Mouse (Mus musculus) bone marrow macrophage, adult 2 months (primary cell): ENCODE data around the gene Bhlha15.

Source experiments
- CTCF ChIP-seq: IDR thresholded peaks from 2 replicates; pipeline ENCODE4 v1.5.1; 2012; ENCODE audit warnings: low read depth, mild to moderate bottlenecking, low read length, moderate library complexity
- POLR2A ChIP-seq: IDR thresholded peaks from 2 replicates; pipeline ENCODE4 v1.6.1; 2012; ENCODE audit warnings: mild to moderate bottlenecking, low read depth, low read length, borderline replicate concordance

- no peak for TF ChIP-seq CTCF
- no peak for TF ChIP-seq POLR2A
These were observed 40.6 kb upstream of the Bhlha15 start for GRCm38 (mm10) chr5:144149530-144149929.
